Mouse (Mus musculus) frontal cortex, postnatal 36 days (tissue): ENCODE measurements around the gene Yif1b.

ENCODE experiments used
- DNase-seq, 2 experiments: peaks; one replicate each; pipeline ENCODE4 v3.0.0; 2022; ENCODE audit warnings: low spot score in 2 of 2

Gene Yif1b

GRCm38 (mm10) chr7:29244732-29245416 lies 6.7 kb downstream of the Yif1b start:
- no peak for DNase-seq

DNA sequence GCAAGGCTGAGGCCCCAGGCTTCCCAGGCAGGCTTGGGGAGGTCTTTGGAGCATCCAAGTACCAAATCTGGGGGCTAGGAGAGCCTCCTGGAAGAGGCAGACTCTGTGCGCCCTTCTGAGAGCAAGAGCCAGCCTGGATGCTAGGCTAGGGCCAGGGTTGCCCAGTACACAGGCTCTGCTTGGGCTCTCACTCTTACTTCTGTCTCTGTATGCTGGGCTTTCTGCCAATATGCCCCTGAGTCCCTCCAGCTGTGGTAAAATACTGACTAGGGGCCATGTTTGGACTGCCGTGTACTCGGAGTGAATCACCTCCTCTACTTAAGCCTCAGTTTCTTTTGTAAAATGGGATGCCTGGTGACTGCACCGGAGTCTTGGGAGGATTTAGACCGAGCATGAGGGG lies 7.9 kb downstream of the Yif1b start:
- DNase-seq, result no peak

DNA sequence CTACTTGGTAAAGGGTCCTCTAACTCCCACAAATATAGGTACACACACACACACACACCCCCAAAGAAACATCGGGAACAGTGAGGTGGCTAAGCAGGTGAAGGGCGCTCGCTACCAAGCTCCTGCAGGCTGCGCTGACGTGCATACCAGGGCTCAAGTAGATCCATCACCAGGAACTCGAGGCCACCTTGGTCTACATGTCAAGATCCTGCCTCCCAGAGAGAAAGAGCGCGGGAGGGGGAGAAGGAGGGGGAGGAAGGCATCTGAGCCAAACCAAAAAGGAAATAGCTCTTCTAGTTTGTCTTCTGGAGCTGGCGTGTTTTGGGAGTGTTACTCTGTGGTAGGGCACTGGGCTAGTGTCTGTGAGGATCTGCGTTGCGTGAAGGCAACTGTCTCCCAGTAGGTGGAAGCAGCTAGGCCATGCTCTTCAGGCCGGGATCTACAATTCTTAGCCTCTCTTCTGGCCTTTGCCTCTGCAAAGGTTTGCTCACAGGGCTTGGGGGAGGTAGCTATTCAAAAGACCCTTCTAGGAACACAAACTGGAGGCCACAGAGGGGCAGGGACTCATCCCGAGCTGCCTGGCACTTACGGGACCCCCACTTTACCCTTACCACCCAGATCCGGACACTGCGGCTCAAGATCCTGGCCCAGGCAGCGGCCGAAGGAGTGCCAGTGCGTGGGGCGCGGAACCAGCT lies 8.6 kb downstream of the Yif1b start:
- no peak for DNase-seq

GRCm38 (mm10) chr7:29247314-29247700 lies 9.2 kb downstream of the Yif1b start:
- peak; percentile 74 to 77 for DNase-seq

DNA sequence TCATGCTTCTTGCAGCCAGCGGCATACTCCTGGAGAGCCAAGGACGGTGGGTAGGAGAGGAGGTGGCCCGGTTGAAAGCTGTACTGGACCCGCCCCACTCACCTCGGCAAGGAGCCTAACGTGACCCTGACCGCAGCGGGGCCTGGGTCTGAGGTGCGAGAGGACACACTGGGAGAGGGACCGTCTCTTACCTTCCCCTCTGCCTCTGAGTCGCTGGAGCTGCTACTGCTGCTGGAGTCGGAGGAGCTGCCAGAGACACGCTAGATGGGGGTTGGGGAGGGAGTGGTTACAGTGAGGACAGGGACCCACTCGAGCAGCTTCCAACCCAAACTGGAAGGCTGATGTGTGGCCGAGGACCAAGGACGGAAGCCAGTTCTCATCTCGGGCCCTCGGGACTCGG lies 9.6 kb downstream of the Yif1b start:
- no peak for DNase-seq

GRCm38 (mm10) chr7:29248261-29248841 lies 10.2 kb downstream of the Yif1b start, which contains the start of gene 2200002D01Rik:
Gene 2200002D01Rik (minus strand): TSS chr7:29248466.
- DNase-seq, result no peak

DNA sequence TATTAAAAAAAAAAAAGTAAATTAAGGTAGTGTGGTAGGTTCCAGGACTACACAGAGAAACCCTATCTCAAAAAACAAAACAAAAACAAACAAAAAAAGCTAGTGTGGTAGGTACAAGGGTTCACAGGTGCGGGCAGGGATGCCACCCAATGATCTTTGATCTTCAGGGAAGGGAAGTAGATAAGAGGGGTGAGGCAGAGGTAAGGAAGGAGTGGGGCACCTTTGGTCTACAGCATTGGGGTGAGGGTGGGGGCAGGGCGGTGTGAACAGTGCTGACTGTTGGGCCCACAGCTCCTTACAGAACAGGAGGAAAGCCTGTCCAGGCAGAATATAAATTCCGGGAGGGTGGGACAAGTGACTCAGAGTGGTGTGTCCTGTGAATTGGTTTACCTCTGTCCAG lies 13.0 kb downstream of the Yif1b start:
- DNase-seq, result no peak

- DNase-seq, result no peak
Observed at GRCm38 (mm10) chr7:29253842-29254241, 15.7 kb downstream of the Yif1b start.

DNA sequence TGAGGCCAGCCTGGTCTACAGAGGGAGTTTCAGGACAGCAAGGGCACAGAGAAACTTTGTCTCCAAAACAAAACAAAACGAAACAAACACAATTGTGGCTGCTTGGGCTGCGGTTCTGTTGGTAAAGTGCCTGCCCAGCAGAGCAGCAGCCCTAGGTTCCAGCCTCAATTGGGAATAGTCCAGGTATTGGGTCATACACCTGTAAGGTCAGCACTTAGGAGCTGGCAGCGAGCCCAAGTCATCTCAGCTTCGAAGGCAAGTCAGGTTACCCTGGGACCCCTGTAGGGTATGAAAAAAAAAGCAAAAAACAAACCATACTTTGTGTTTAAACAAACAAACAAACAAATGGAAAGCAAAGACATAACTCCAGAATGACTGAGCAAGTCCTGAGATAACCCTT lies 17.7 kb downstream of the Yif1b start:
- DNase-seq, result no peak

DNA sequence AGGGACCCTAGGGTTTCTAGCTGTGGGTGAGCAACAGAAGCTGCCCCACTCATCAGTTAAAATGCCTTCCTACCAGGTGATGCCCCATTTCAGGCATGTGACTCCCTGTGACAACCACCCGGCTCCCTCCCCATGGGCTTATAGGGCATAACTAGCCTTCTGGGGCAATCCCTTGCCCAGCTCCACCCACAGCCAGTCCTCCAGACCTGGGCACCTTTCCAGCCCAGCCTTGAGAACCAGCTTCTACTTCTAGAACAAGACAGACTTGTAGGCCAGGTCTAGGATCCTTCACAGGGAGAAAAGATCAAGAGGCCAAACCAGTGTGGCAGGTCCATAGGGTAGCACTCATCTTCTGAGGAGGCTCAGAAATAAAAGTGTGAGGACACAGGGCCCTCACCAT lies 19.2 kb downstream of the Yif1b start:
- DNase-seq, result no peak

DNA sequence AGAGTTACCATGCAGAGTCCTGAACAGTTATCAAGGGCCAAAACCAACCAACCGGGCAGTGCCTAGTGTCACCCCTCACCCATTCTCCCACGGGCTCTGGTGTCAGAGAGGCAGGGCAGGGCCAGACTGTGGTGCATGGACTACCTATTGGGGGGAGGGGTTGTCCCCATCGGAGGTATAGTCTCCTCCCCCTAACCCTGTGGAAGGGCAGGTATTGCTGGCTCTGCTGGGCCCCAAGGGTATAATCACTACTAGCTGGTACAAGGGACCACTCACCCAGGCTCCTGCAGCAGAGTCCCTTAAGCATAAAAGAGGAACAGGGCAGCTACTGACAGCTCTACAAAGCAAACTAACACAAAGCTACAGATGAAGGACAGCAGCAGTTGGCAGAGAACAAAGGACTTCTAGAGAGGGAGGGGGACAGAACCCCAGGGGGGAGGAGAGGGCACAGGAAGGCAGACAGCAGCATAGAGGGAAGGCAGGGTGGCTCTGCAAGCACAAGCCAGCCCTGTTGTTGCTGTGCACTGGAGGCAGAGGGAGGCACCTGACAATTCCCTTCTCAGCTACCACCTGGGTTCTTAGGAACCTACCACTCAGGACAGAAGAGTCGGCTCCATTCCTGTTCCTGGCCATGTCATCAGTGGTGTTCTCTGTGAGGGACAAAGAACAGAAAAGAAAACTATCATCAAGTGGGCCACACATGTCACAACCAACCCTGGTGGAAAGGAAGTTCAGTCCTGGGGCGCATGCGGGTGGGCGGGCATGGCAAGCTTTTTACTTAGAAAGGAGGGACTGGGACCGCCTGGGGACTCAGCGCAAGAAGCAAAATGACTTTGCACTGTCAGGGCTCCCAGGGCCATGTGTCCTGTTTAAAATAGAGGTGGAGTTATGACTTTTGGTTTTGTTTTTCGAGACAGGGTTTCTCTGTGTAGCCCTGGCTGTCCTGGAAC lies 21.9 kb downstream of the Yif1b start:
- no peak for DNase-seq

DNA sequence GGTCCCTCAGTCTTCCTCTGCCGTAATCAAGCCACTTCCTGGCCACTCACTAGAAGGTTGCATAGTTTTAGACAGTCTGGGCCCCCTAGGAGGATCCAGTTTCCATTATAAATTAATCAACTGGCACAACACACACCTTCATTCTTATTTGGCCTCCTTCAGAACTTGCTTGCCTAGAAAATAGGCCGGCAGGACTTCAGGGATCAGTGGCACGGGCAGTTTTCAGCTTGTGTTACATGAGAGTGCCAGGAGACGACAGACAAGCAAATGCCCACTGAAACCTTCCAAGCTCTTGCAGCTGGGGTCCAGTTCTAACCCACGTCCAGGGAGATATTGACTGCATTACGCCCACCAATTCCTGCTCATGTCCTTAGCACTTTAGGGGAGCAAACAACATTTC lies 24.0 kb downstream of the Yif1b start:
- DNase-seq, result no peak

DNA sequence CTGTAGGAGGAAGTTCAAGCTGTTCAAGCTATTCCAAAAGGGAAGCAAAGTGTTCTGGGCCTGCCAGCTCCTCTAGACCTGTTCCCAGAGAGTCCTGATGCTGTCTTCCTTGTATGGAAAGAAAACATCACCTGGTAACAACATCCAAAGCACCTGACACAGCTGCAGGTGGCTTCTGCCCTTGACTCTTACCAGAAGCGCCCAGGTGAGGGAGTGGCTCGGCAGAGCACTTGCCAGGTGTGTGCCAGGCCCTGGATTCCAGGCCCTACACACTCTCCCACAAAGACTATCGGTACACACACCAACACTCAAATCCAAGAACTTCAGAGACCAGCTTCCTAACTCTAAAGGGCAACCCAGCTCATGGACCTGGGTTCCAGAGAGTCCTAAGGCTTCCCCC lies 25.7 kb downstream of the Yif1b start:
- no peak for DNase-seq

DNA sequence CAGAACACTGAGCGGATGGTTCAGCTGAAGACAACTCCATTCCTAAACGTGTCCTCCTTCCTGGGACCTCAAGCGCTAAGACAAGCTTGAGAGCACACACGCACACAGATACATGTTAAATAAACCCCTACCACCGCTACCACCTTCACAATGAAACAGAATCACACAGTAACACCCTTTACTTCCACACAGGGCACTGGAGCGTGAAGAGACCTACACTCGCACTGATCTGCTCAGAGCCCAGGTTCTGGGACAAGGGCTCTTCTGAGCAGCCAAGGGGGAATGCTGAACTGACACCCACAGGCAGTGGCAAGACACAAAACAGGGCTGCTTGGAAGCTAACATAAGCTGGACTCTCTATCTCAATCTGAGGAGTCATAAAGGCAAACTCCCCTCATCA lies 27.5 kb downstream of the Yif1b start:
- no peak for DNase-seq

DNA sequence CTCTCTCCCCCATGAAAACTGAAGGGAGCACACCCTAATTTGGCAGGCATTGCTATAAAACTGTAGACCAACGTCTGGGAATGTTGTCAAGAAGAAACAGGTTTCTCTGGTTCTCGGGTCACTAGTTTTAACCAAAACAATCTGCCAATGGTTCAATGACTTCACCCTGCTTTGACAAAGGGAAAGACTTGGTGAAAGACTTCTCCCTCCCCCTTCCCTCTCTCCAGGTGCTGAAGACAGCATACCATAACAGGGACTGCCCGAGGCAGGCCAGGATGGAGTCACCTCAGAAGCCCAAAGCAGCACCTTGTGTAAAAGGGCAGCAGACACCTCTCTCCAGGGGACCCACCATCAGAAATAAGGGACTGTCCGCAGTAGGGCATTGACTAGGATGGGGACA lies 28.8 kb downstream of the Yif1b start:
- DNase-seq, result no peak

GRCm38 (mm10) chr7:29270445-29270844 lies 32.3 kb downstream of the Yif1b start:
- DNase-seq, result no peak

DNA sequence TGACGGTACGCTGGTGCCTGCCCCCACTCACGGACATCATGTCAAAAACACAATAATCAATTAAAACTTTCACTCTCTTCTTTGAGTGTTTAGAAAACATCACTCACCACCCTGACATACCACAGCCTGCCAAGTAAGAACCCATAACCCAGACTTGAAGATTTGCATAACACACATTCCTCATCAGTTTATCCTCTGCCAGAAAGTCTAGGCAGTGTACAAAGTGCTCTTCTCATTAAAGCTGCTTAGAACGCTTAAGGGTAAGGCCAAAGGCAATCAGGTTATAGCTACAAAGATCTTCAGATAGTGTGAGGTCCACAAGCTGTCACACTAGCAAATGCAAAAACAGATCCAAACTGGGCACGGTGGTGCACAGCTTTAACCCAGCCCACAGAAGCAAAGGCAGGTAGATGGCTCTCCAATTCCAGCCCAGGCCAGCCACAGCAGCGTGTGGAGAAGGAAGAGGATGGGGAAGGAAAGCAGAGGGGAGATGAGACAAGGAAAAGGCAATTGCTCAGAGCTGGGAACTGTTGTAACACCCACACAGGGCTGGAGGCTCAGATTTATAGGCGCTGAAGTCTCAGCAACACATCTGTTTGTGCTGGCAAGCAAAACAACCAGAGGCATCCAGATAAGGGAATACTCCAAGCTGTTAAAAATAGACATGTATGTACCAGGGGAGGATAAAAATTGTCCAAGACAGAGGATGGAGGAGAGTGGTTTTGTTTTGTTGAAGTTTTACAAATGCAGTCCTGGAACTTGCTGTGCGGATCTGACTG lies 33.7 kb downstream of the Yif1b start:
- DNase-seq, result peak; percentile 39 to 51

DNA sequence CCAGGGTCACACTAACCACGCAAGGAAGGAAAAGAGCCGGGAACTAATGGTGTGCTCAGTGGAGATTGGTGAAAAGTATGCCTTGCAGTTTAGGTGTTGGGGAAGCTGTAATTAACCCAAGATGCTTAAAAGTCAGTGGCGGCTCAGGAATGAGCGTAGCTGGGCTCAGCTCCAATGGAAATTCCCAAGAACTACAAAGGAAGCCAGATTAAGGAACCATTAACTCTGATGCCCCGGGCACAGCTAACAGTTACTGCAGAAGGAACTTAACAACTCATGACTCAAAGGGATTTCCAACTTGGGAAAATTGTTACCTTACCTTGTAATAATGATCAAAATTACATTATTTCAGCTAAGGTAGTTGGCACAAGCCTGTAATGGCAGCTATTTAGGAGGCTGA lies 38.6 kb downstream of the Yif1b start:
- DNase-seq, result no peak

GRCm38 (mm10) chr7:29277510-29277909 lies 39.4 kb downstream of the Yif1b start:
- no peak for DNase-seq

- no peak for DNase-seq
Observed at GRCm38 (mm10) chr7:29279261-29279660, 41.1 kb downstream of the Yif1b start.

DNA sequence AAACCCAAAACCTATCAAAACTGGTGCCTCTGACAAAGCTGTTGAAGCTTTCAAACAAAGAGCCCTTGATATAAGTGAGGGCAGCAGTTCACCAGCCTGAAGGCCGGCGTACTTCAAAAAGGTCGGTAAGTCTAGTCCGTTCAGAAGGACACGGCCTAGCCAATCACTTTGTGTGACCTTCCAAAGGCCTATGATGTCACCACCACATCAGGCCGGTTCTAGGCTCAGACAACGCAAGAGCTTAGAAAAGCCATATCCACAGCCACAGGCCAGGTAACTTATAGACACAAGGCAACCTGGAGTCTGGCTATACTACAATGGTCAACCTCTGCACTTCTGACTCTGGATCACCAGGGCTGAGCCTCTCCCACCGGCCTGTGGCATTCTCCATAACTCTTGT lies 41.8 kb downstream of the Yif1b start:
- DNase-seq, result no peak
